Comparison of ENCODE assay signal across 8 mouse cellular contexts in the genomic region with DNA sequence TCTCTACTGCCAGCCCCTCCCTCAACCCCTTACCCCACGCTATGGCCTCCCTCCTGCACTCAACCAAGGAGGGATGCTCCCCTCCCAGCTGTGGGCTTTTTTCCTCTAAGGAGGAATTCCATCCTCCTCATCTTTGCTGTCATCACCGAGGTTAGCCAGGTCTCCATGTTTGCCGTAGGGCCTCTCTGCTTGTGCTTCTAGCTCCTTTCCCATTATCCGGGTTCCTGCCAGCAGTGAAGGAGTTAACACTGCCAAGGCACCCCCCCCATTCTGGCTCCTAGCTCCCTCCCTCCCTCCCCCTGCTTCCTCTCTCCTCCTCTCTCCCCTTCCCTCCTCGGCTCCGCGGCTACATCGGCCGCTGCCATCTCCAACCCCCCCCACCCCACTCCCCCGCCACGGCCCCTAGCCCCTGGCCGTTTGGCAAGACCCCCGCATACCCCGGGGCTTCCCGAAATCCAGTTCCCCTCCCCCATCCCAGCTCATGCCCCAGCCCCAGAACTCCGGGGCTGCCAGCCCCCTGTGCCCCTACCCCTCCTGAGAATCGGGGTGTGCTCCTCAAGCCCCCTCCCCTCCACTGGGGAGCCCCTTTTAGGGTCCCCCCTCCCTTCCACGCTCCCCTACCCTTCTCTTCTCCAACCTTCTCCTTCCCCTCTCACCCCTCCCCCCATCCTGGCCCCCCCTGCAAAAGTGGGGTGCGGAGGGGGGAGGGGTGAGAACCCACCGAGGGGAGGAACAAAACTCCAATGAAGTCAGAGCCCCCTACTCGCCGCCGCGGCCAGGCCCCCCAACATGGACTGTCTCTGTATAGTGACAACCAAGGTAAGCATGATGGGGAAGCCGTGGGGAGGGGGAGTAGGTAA. TPM values are rescaled to one million over a fixed set of nuclear protein-coding genes. Genes with fewer than 3 reads are reported as not detected.
DNase-seq lines count a peak whose midpoint lies in the region; ATAC-seq and TF ChIP-seq lines count a peak whose summit lies in the region.

No protein-coding gene starts in this region.

- no peaks in the 10 kb centered on the region for H3K79me2 ChIP-seq in heart, adult 2 months (replicated peaks; ENCODE audit: control insufficient read depth, insufficient read depth, low read length)

- no peak for TF ChIP-seq POLR2A in lung, adult 2 months (IDR thresholded peaks at IDR 0.05; ENCODE audit: borderline replicate concordance, extremely low read depth, low read depth, low read length)
- TF ChIP-seq POLR2A in heart, adult 2 months (IDR thresholded peaks at IDR 0.05; ENCODE audit: insufficient read depth, low read depth, low read length): no peak

- no peaks in the 10 kb centered on the region for H3K9me3 ChIP-seq in lung, embryonic 15.5 days

- H3K36me3 ChIP-seq in heart, adult 2 months (ENCODE audit: control insufficient read depth, insufficient read depth, low read length): no peaks in the 10 kb centered on the region
- H3K36me3 ChIP-seq in lung, embryonic 15.5 days: no peaks in the 10 kb centered on the region

- TF ChIP-seq CTCF in lung, adult 2 months (IDR thresholded peaks at IDR 0.05; ENCODE audit: insufficient read depth, low read length): no peak
- no peak for TF ChIP-seq CTCF in heart, adult 2 months (IDR thresholded peaks at IDR 0.05)

- no peak for TF ChIP-seq EP300 in heart, adult 2 months (IDR thresholded peaks at IDR 0.05; ENCODE audit: insufficient read depth, low read depth, low read length)

- ATAC-seq in lung, embryonic 15.5 days (ENCODE audit: borderline replicate concordance, extremely low read depth, low FRiP score, low TSS enrichment): no peak

- peak; percentile 23 for DNase-seq in lung, adult 2 months
- DNase-seq in lung, postnatal 25 days (ENCODE audit: low spot score): no peak
- peak; percentile 81 for DNase-seq in cerebellum, adult 9-10 months
- DNase-seq in heart, adult 2 months: no peak
- DNase-seq in kidney, postnatal 25 days: peak; percentile 53 to 57
- peak; percentile 89 to 92 for DNase-seq in right cerebral cortex, postnatal 10 days (ENCODE audit: low spot score in 2 of 2)
- DNase-seq in spleen, adult 18-20 months: no peak

- H3K4me2 ChIP-seq in lung, embryonic 15.5 days: peak overlapping the region; percentile 76

- peak overlapping the region; percentile 62 for H3K27ac ChIP-seq in heart, adult 2 months
- peak overlapping the region; percentile 85 for H3K27ac ChIP-seq in lung, embryonic 15.5 days

- intact Hi-C loops in heart, adult 2 months (cut with DNase I): no loop called here

- WGBS in lung, adult 2 months: 3% methylated on average over 23 of the region's 25 CpGs
- WGBS in heart, adult 2 months: 3% methylated on average over 25 of the region's 25 CpGs
- 1% methylated on average over 22 of the region's 25 CpGs for WGBS in lung, embryonic 15.5 days

- H3K4me3 ChIP-seq in lung, adult 2 months (replicated peaks; ENCODE audit: extremely low read depth, low read depth, low read length): peak overlapping the region; percentile 65
- H3K4me3 ChIP-seq in heart, adult 2 months: peak overlapping the region; percentile 34; the same call in 1 of the 2 replicates
- H3K4me3 ChIP-seq in lung, embryonic 15.5 days: peak overlapping the region; percentile 60

- H3K9ac ChIP-seq in heart, adult 2 months (ENCODE audit: low read depth, low read length): peak overlapping the region; percentile 62
- H3K9ac ChIP-seq in lung, embryonic 15.5 days: peak overlapping the region; percentile 77

- H3K27me3 ChIP-seq in heart, adult 2 months (ENCODE audit: control insufficient read depth, insufficient read depth, low read length): no peaks in the 10 kb centered on the region
- H3K27me3 ChIP-seq in lung, embryonic 15.5 days: 0 out of 2 replicates have a peak, but pooled peaks cover 2% of the 10 kb centered on the region

- H3K4me1 ChIP-seq in lung, adult 2 months (ENCODE audit: control insufficient read depth, insufficient read depth, low read length): peaks cover 6% of the 10 kb centered on the region
- peaks cover 6% of the 10 kb centered on the region for H3K4me1 ChIP-seq in heart, adult 2 months (ENCODE audit: control insufficient read depth, insufficient read depth, low read length)
- peaks cover 67% of the 10 kb centered on the region for H3K4me1 ChIP-seq in lung, embryonic 15.5 days

RNA-seq across cellular contexts. Expression of gene Dlg4, which starts 1.6 kb away (rescaled TPM):
- polyA plus RNA-seq in lung, adult 2 months (2012; rRNA removed): 28.0 and 33.7 TPM in 2 replicates
- total RNA-seq in heart, adult 2 months (2021): 1 to 10 TPM; 5.2 to 5.7 TPM
- polyA plus RNA-seq in heart, adult 2 months (2012; rRNA removed): 6.9 and 9.8 TPM in 2 replicates
- polyA plus RNA-seq in lung, embryonic 15.5 days (2015; fragmentation: Nextera tagmentation; extraction: Ambion mirVana): 5.6 and 5.9 TPM in 2 replicates

RNA-seq across cellular contexts. Expression of gene Acadvl, which starts 3.1 kb away (rescaled TPM):
- polyA plus RNA-seq in lung, adult 2 months (2012; rRNA removed): 63.1 and 88.6 TPM in 2 replicates
- 1,000 to 10,000 TPM; 1,139 to 1,355 TPM for total RNA-seq in heart, adult 2 months (2021)
- 701 and 889 TPM in 2 replicates for polyA plus RNA-seq in heart, adult 2 months (2012; rRNA removed)
- polyA plus RNA-seq in lung, embryonic 15.5 days (2015; fragmentation: Nextera tagmentation; extraction: Ambion mirVana): 73.9 and 81.3 TPM in 2 replicates

RNA-seq across cellular contexts. Expression of gene Dvl2, which starts 18.0 kb away (rescaled TPM):
- 16.7 and 20.8 TPM in 2 replicates for polyA plus RNA-seq in lung, adult 2 months (2012; rRNA removed)
- total RNA-seq in heart, adult 2 months (2021): 1 to 10 TPM; 4.1 to 4.9 TPM
- 6.1 and 7.4 TPM in 2 replicates for polyA plus RNA-seq in heart, adult 2 months (2012; rRNA removed)
- 34.7 and 40.3 TPM in 2 replicates for polyA plus RNA-seq in lung, embryonic 15.5 days (2015; fragmentation: Nextera tagmentation; extraction: Ambion mirVana)

RNA-seq across cellular contexts. Expression of gene Phf23, which starts 22.8 kb away (rescaled TPM):
- 15.0 and 22.9 TPM in 2 replicates for polyA plus RNA-seq in lung, adult 2 months (2012; rRNA removed)
- 10 to 100 TPM; 18.1 to 22.8 TPM for total RNA-seq in heart, adult 2 months (2021)
- 11.5 and 17.6 TPM in 2 replicates for polyA plus RNA-seq in heart, adult 2 months (2012; rRNA removed)
- polyA plus RNA-seq in lung, embryonic 15.5 days (2015; fragmentation: Nextera tagmentation; extraction: Ambion mirVana): 75.0 and 78.2 TPM in 2 replicates

RNA-seq across cellular contexts. Expression of gene Gabarap, which starts 27.4 kb away (rescaled TPM):
- polyA plus RNA-seq in lung, adult 2 months (2012; rRNA removed): 333 and 615 TPM in 2 replicates
- 100 to 1,000 TPM; 284 to 340 TPM for total RNA-seq in heart, adult 2 months (2021)
- polyA plus RNA-seq in heart, adult 2 months (2012; rRNA removed): 469 and 750 TPM in 2 replicates
- polyA plus RNA-seq in lung, embryonic 15.5 days (2015; fragmentation: Nextera tagmentation; extraction: Ambion mirVana): 453 and 455 TPM in 2 replicates

Comparison
In these comparisons a context has a peak if more than half of its experiments do, and no peak if none do; other contexts are left out.
1. DNase-seq: peak in lung, adult 2 months (single experiment), cerebellum, adult 9-10 months (single experiment), kidney, postnatal 25 days (2 of 2) and right cerebral cortex, postnatal 10 days (2 of 2); none in lung, postnatal 25 days (single experiment), heart, adult 2 months (0 of 2) and spleen, adult 18-20 months (0 of 2).
2. Peak in every context shown above with its lines, with median percentiles within 50 percentile points of each other: H3K4me3 ChIP-seq.